Mouse (Mus musculus) hindbrain, embryonic 12.5 days (tissue): ENCODE results near the gene Tsc1. TPM values are rescaled to one million over a fixed set of nuclear protein-coding genes. Genes with fewer than 3 reads are reported as not detected.
A peak's percentile ranks its signal among the peaks of the same experiment; 100 is the strongest.

Experiments
- ATAC-seq: fragments of 200-750 bp; cut with Nextera tagmentation; 2 replicates; pipeline ENCODE4 v1.8.0; 2017; ENCODE audit warnings: moderate TSS enrichment; ENCODE audit not compliant: low FRiP score
- H3K27ac ChIP-seq: fragments of 300-500 bp; sonication (generic); 2 replicates; pipeline ENCODE4 v1.5.1; 2016; ENCODE audit warnings: mild to moderate bottlenecking
- H3K27me3 ChIP-seq: fragments of 300-500 bp; sonication (generic); 2 replicates; pipeline ENCODE4 v1.6.1; 2016; ENCODE audit warnings: mild to moderate bottlenecking
- H3K36me3 ChIP-seq: fragments of 300-500 bp; sonication (generic); 2 replicates; pipeline ENCODE4 v1.6.1; 2016; ENCODE audit warnings: mild to moderate bottlenecking
- H3K4me1 ChIP-seq: fragments of 300-500 bp; sonication (generic); 2 replicates; pipeline ENCODE4 v1.6.1; 2016
- H3K4me2 ChIP-seq: fragments of 300-500 bp; sonication (generic); replicated peaks from 2 replicates; pipeline ENCODE4 v1.6.1; 2016; ENCODE audit warnings: mild to moderate bottlenecking
- H3K4me3 ChIP-seq: fragments of 300-500 bp; sonication (generic); 2 replicates; pipeline ENCODE4 v1.5.1; 2016; ENCODE audit warnings: mild to moderate bottlenecking
- H3K9ac ChIP-seq: fragments of 300-500 bp; sonication (generic); 2 replicates; pipeline ENCODE4 v1.6.1; 2016; ENCODE audit warnings: mild to moderate bottlenecking, moderate library complexity
- H3K9me3 ChIP-seq: fragments of 300-500 bp; sonication (generic); replicated peaks from 2 replicates; pipeline ENCODE4 v1.6.1; 2016; ENCODE audit warnings: mild to moderate bottlenecking
- WGBS: fragments of 180-500 bp; shearing (Covaris S2); methylation state at CpG from one replicate; pipeline ENCODE4 v1.1.7; 2016; 5-methylcytosine and 5-hydroxymethylcytosine counted together
- polyA plus RNA-seq: library from polyadenylated mRNA; unstranded; fragments of >200 nt; fragmentation: Nextera tagmentation; extraction: Ambion mirVana; gene quantifications from 2 replicates; pipeline ENCODE4 v1.2.1, GENCODE M21; 2016

Gene Tsc1
- 32.1 and 32.4 TPM in 2 replicates for polyA plus RNA-seq

DNA sequence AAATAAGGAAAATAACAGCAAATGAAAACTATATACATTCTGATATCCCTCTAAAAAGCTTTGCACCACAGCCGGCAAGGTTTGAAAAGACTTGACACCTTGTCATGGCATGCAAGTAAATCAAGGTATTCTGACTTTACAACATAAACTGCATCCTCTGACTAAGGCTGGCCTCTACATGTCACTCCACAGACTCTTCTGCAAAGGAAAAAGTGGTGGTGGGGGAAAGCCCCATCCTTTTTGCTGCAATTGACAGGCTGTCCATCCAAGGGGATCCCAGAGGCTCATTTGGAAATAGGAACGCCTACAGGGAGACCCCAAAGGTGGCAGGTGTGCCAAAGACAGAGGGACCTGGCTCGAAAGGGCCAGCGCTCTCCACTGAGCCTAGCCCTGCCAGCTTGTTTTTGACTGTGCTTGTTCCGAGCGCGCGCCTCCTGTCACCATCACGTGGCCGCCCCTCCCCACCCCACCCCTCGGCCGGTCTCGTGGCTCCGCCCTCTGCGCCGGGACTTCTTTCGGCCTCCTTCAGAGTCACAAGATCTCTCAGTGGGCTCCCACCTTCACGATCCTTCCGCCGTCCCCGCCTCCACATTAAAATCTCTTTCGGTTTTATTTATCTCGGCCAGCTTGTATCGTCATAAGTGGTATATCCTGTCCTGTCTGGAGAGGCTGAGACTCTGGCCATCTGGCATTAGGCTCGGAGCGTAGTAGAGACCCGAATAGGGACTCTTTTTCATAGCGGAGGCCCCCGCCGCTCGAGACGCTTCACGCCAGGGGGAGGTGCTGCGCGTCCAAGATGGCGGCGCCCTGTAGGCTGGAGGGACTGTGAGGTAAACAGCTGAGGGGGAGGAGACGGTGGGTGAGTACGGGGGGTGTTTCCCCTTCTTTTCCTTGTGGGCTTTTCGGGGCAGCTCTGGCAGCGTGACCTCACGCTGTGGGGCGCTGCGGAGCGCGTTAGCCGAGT lies at the start of gene Tsc1:
Gene Tsc1 (plus strand): TSS at position 768 of the 964 bp plus-strand sequence.
- peak within 1 kb of the TSS; percentile 81 for H3K4me2 ChIP-seq
- peak within 1 kb of the TSS; percentile 98 for H3K9ac ChIP-seq
- H3K9me3 ChIP-seq, result no peaks in the 10 kb centered on the region
- H3K36me3 ChIP-seq, result no peaks in the 10 kb centered on the region
- WGBS, result 2% methylated on average over 47 of the region's 47 CpGs
- H3K4me3 ChIP-seq, result peak within 1 kb of the TSS; percentile 100
- peaks cover 6% of the 10 kb centered on the region; the same call in 1 of the 2 replicates for H3K27me3 ChIP-seq
- ATAC-seq, result peak; percentile 94
- peak within 1 kb of the TSS; percentile 95 for H3K27ac ChIP-seq
- peaks cover 18% of the 10 kb centered on the region for H3K4me1 ChIP-seq

DNA sequence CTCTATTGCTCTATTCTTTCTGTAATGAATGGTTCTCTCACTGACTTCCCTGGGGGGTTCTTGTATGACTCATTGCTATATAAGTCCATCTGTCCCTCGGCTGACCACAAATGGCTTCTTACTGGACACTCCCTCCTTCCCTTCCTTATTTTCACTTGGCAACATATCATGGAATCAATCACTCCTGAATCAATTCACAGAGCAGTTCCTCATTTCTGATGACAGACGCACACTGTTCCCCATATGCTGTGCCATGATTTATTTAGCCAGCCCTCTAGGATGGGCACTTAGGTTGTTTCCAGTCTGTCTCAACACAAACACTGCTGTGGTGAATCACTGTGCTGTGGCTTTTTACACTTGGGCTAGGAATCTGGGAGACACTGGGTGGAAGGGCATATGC lies 49.5 kb upstream of the Tsc1 start:
- Histone ChIP-seq H3K9ac (no peak overlapping the region), H3K4me1 (no peaks in the 10 kb centered on the region), H3K9me3 (no peaks in the 10 kb centered on the region), H3K27ac (no peak overlapping the region), H3K4me2 (no peak overlapping the region), H3K27me3 (peaks cover 15% of the 10 kb centered on the region), H3K36me3 (no peaks in the 10 kb centered on the region), H3K4me3 (no peak overlapping the region)
- no peak for ATAC-seq
- 73% methylated on average over 2 of the region's 2 CpGs for WGBS

DNA sequence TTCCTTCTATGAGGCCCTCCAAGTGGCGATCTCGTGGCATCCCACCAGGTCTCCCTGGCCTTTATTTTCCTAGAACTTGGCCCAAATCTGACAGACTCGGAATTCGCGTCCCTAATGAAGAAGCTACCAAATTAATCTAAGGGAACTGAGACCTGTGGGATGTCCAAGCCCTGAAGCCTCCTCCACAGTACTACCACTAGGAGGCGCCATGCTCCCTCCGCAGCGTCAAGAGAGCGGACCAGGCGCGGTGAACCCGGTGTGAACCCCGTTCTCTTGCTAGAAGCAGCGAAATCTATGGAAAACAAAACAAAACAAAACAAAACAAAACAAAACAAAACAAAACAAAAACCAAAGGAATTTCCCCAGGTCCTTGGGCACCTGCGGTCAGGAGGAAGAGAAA lies 48.2 kb upstream of the Tsc1 start:
- H3K27me3 ChIP-seq, result peaks cover 9% of the 10 kb centered on the region
- ATAC-seq, result no peak
- 7% methylated on average over 15 of the region's 15 CpGs for WGBS
- no peak overlapping the region for H3K4me3 ChIP-seq
- no peak overlapping the region for H3K9ac ChIP-seq
- H3K4me1 ChIP-seq, result peaks cover under 1% of the 10 kb centered on the region
- no peaks in the 10 kb centered on the region for H3K9me3 ChIP-seq
- H3K4me2 ChIP-seq, result no peak overlapping the region
- no peaks in the 10 kb centered on the region for H3K36me3 ChIP-seq
- no peak overlapping the region for H3K27ac ChIP-seq

- Histone ChIP-seq H3K36me3 (no peaks in the 10 kb centered on the region), H3K27me3 (peaks cover 9% of the 10 kb centered on the region; the same call in 1 of the 2 replicates), H3K4me1 (peaks cover 13% of the 10 kb centered on the region), H3K9me3 (no peaks in the 10 kb centered on the region), H3K27ac (no peak overlapping the region), H3K4me3 (no peak overlapping the region), H3K9ac (no peak overlapping the region), H3K4me2 (no peak overlapping the region)
- WGBS, result 87% methylated on average over 7 of the region's 7 CpGs
- ATAC-seq, result no peak
Observed at GRCm38 (mm10) chr2:28596021-28596420, 45.0 kb upstream of the Tsc1 start.

GRCm38 (mm10) chr2:28596998-28597397 lies 44.0 kb upstream of the Tsc1 start:
- Histone ChIP-seq H3K9ac (no peak overlapping the region), H3K4me2 (no peak overlapping the region), H3K27me3 (peaks cover 9% of the 10 kb centered on the region; the same call in 1 of the 2 replicates), H3K9me3 (no peaks in the 10 kb centered on the region), H3K27ac (no peak overlapping the region), H3K4me3 (no peak overlapping the region), H3K4me1 (peaks cover 13% of the 10 kb centered on the region), H3K36me3 (no peaks in the 10 kb centered on the region)
- ATAC-seq, result no peak
- 90% methylated on average over 7 of the region's 7 CpGs for WGBS

DNA sequence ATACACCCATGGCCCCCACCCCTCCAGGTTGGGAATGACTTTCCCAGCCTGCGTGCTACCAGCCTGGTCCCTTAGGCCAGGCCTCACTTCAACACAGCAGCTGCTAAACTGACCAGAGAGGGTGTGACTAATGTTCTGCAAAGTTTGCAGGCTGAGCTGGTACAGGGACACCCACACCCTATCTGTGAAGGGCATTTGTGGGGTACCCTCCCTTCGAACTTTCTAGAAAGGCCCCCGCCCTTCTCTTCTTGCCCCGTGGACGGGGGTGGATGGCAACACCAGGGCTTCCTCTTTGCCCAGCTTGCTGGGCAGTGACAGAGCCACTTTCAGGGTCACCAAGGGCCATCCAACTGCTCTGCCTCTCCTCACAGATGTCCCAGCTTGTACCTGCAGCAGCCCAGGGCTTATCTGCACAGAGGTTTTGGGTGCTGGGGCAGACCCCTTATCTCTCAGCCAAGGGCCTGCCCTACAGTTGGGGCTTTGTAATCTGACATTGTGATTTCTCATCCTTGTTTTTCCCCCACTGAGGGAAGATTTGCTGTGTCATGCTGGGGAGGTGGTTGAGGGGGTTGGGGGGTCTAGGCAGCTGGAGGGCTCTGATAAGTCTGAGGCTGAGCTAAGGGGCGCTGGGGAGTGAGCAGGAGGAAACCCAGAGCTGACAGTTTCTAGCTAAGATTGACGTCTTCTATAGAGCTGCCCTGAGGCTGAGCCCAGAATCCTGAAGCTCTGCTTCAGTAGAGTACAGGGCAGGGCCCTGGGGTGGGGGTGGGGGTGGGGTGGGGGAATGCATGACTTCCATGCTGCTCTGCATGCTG lies 43.1 kb upstream of the Tsc1 start:
- Histone ChIP-seq H3K36me3 (no peaks in the 10 kb centered on the region), H3K4me1 (peaks cover 13% of the 10 kb centered on the region), H3K9ac (peak overlapping the region; percentile 36), H3K27me3 (peaks cover 3% of the 10 kb centered on the region; the same call in 1 of the 2 replicates), H3K4me3 (no peak overlapping the region), H3K27ac (no peak overlapping the region), H3K9me3 (no peaks in the 10 kb centered on the region), H3K4me2 (no peak overlapping the region)
- 71% methylated on average over 7 of the region's 7 CpGs for WGBS
- ATAC-seq, result peak; percentile 48; the same call in 1 of the 2 replicates

- WGBS, result 69% methylated on average over 12 of the region's 12 CpGs
- no peaks in the 10 kb centered on the region for H3K9me3 ChIP-seq
- H3K4me1 ChIP-seq, result peaks cover 13% of the 10 kb centered on the region
- H3K36me3 ChIP-seq, result no peaks in the 10 kb centered on the region
- H3K4me2 ChIP-seq, result no peak overlapping the region
- no peak overlapping the region for H3K9ac ChIP-seq
- no peak overlapping the region for H3K4me3 ChIP-seq
- H3K27ac ChIP-seq, result no peak overlapping the region
- no peak for ATAC-seq
- peaks cover 3% of the 10 kb centered on the region; the same call in 1 of the 2 replicates for H3K27me3 ChIP-seq
Observed at GRCm38 (mm10) chr2:28598692-28599568, 42.1 kb upstream of the Tsc1 start.

DNA sequence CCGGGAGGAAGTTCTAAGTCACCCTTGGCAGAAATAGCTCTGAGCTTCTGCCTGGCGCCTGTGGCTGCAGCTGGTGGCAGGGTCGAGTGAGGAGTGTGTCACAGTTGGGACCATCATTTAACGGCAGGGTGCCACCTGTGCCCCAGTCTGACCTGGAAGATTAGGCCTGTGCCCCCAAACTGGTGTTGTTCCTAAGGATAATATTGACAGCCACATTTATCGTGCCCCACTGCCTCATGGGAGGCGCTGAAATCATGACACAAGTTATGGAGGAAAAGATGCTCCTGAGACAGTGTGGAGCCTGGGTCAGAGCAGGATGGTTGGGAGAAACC lies 41.5 kb upstream of the Tsc1 start:
- WGBS, result 74% methylated on average over 6 of the region's 6 CpGs
- no peaks in the 10 kb centered on the region for H3K9me3 ChIP-seq
- no peak overlapping the region for H3K27ac ChIP-seq
- no peak for ATAC-seq
- no peak overlapping the region for H3K9ac ChIP-seq
- H3K4me2 ChIP-seq, result no peak overlapping the region
- no peaks in the 10 kb centered on the region for H3K36me3 ChIP-seq
- no peak overlapping the region for H3K4me3 ChIP-seq
- peaks cover 13% of the 10 kb centered on the region for H3K4me1 ChIP-seq
- H3K27me3 ChIP-seq, result no peaks in the 10 kb centered on the region

DNA sequence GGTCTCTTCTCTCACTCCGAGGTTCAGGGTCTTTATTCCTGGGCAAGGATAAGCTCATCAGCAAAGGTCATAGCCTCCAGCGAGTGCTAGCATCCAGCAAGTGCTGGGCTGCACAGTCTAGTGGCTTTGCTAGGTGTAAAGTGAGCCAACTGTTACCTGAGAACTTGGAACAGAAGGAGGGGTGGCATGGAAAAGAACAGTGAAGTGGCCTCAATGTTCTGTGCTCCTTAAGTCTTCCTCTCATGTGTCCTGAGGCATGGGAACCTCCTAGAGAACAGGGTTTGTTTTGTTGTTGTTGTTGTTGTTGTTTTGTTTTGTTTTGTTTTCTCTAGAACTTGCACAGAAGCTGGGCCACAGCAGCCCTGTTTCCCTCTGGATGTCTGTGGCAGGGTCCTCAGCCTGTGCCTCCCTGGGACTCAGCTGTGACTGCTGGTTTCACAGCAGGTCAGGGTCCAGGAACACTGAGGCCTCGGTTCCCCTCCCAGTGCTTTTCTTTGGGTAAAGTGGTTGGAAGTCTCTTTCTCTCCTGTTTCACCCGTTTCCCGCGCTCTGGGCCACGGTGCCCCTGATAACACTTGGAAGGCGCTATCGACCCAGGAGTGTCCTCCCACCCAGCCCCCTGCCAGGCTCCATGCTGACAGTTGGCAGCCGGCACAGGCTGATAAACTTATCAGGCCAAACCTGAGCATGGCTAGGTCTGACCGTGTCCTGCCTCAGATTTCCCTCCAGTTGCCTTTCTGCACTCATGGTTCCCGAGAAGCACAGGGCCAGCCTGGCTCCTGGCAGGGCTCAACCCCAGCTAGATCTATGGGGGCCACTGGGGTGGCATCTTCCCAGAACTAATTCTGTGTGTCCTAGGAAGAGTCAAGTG lies 39.1 kb upstream of the Tsc1 start:
- peaks cover 16% of the 10 kb centered on the region for H3K4me1 ChIP-seq
- H3K27me3 ChIP-seq, result no peaks in the 10 kb centered on the region
- ATAC-seq, result no peak
- no peak overlapping the region for H3K4me3 ChIP-seq
- no peak overlapping the region for H3K27ac ChIP-seq
- H3K36me3 ChIP-seq, result no peaks in the 10 kb centered on the region
- H3K9me3 ChIP-seq, result no peaks in the 10 kb centered on the region
- WGBS, result 63% methylated on average over 12 of the region's 12 CpGs
- H3K9ac ChIP-seq, result no peak overlapping the region
- no peak overlapping the region for H3K4me2 ChIP-seq

DNA sequence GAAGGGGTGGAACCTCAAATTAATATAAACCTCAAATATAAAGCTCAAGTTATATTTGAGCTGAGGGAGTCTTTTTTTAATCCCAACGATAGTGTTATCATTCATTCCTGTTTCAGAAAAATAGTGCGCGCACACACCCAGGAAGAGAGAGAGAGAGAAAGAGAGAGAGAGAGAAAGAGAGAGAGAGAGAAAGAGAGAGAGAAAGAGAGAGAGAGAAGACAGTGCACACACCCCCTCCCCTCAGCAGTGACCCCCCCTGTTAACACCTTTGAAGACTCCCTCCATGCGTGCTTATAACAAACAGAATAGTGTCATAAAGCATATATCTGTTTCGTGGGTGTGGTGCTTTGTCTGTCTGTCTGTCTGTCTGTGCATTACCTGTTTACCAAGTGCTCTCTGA lies 37.5 kb upstream of the Tsc1 start:
- Histone ChIP-seq H3K9ac (no peak overlapping the region), H3K4me1 (peaks cover 8% of the 10 kb centered on the region), H3K4me3 (no peak overlapping the region), H3K27ac (no peak overlapping the region), H3K4me2 (no peak overlapping the region), H3K36me3 (no peaks in the 10 kb centered on the region), H3K9me3 (no peaks in the 10 kb centered on the region), H3K27me3 (peaks cover 3% of the 10 kb centered on the region; the same call in 1 of the 2 replicates)
- 93% methylated on average over 5 of the region's 5 CpGs for WGBS
- no peak for ATAC-seq
